Mouse (Mus musculus) kidney, embryonic 16.5 days (tissue): ENCODE data around the gene Gm14226. TPM values are rescaled to one million over a fixed set of nuclear protein-coding genes. Genes with fewer than 3 reads are reported as not detected.
"Not testable (repeated sequence)": the region's sequence is repeated elsewhere in the genome, so short reads cannot be mapped to it uniquely, and the experiment has no call there.

Experiments
- ATAC-seq: fragments of 200-750 bp; cut with Nextera tagmentation; 2 replicates; pipeline ENCODE4 v1.8.0; 2017; ENCODE audit warnings: moderate TSS enrichment; ENCODE audit not compliant: low FRiP score, low TSS enrichment
- H3K27ac ChIP-seq: fragments of 300-500 bp; sonication (generic); 2 replicates; pipeline ENCODE4 v1.5.1; 2014; ENCODE audit warnings: low read length
- H3K27me3 ChIP-seq: fragments of 300-500 bp; sonication (generic); 2 replicates; pipeline ENCODE4 v1.6.1; 2014; ENCODE audit warnings: low read length, control low read depth, mixed read lengths; ENCODE audit not compliant: insufficient read depth
- H3K36me3 ChIP-seq: fragments of 300-500 bp; sonication (generic); 2 replicates; pipeline ENCODE4 v1.6.1; 2014; ENCODE audit warnings: low read length, control low read depth, mixed read lengths; ENCODE audit not compliant: insufficient read depth
- H3K4me1 ChIP-seq: fragments of 300-500 bp; sonication (generic); 2 replicates; pipeline ENCODE4 v1.6.1; 2014; ENCODE audit warnings: low read length, control low read depth, mixed read lengths; ENCODE audit not compliant: insufficient read depth
- H3K4me2 ChIP-seq: fragments of 300-500 bp; sonication (generic); replicated peaks from 2 replicates; pipeline ENCODE4 v1.6.1; 2014; ENCODE audit warnings: low read depth, low read length
- H3K4me3 ChIP-seq: fragments of 300-500 bp; sonication (generic); 2 replicates; pipeline ENCODE4 v1.5.1; 2014; ENCODE audit warnings: mild to moderate bottlenecking, low read length
- H3K9ac ChIP-seq: fragments of 300-500 bp; sonication (generic); replicated peaks from 2 replicates; pipeline ENCODE4 v1.6.1; 2014; ENCODE audit warnings: low read length
- H3K9me3 ChIP-seq: fragments of 300-500 bp; sonication (generic); 2 replicates; pipeline ENCODE4 v1.6.1; 2016; ENCODE audit warnings: low read length, control low read depth
- WGBS: fragments of 180-500 bp; shearing (Covaris S2); extraction: QIAGEN DNeasy Blood & Tissue Kit; methylation state at CpG from one replicate; pipeline ENCODE4 v1.1.7; 2014; 5-methylcytosine and 5-hydroxymethylcytosine counted together
- polyA plus RNA-seq: library from polyadenylated mRNA; unstranded; fragments of >200 nt; fragmentation: Nextera tagmentation; extraction: Ambion mirVana; gene quantifications from 2 replicates; pipeline ENCODE4 v1.2.1, GENCODE M21; 2015

Gm14226 gene
- 1.9 and 2.1 TPM in 2 replicates for polyA plus RNA-seq

DNA sequence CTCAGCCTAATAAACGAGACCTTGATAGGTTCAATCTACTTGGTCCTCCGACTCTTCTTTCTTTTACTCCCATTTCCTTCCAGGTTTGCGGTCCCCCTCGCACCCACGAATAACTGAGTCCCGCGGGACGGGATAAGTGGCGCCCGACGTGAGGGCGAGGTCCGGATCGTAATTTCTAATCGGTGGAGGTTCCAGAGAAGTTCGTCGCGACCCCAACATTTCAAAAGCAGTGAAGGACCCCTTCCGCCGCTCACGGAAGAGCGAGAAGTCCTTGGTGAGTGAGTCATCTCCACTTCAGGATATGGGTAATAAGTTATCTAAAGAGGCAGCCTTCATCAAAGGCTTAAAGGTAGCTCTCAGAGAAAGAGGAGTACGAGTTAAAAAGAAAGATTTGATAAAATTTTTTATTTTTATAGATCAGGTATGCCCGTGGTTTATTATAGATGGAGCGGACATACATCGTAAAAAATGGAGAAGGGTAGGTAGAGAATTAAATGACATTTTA, at the start of gene Gm14226:
Gm14226 (plus strand) TSS at position 16 of the 505 bp plus-strand sequence.
- WGBS: under 1% methylated on average over 23 of the region's 26 CpGs
- not testable (repeated sequence) for H3K9me3 ChIP-seq, ATAC-seq, H3K27me3 ChIP-seq, H3K36me3 ChIP-seq, H3K4me1 ChIP-seq
- Histone ChIP-seq H3K4me3 (peak within 1 kb of the TSS; percentile 58), H3K27ac (peak within 1 kb of the TSS; percentile 83), H3K4me2 (peak within 1 kb of the TSS; percentile 97), H3K9ac (peak within 1 kb of the TSS; percentile 73)

DNA sequence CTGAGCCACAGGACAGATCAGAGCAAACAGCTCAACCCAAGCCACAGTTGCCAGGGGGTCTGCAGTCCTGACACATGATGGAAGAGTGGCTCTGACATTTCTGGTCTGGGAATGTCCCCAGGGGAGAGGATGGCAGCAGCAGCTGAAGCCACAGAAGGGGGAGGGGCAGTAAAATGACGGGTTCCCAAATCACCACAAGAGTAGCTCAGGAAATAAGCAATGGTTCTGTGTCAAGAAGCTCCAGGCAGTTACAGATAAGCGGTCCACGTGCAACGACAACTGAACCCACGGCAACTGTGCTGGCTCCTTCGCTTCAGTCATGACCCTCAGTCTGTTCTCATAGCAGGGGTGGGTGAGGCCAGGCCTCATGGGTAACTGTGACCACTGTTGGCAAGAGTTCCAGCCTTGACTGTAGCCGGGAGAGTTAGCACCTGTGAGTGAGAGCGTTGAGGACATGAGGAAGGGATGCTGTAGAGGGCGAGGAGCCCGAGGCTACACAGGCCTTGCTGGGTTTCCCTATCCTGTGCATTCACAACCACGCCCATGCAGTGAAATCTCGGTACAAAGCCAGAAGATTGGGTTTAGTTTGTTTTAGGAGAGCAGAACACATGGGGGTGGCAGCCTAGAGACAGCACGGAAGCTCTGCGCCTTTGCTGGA, 48.2 kb upstream of the Gm14226 start:
- H3K27me3 ChIP-seq, H3K9me3 ChIP-seq, H3K27ac ChIP-seq, H3K4me2 ChIP-seq, H3K9ac ChIP-seq, H3K36me3 ChIP-seq, ATAC-seq, H3K4me3 ChIP-seq, H3K4me1 ChIP-seq: not testable (repeated sequence)
- WGBS: 68% methylated on average over 14 of the region's 14 CpGs

DNA sequence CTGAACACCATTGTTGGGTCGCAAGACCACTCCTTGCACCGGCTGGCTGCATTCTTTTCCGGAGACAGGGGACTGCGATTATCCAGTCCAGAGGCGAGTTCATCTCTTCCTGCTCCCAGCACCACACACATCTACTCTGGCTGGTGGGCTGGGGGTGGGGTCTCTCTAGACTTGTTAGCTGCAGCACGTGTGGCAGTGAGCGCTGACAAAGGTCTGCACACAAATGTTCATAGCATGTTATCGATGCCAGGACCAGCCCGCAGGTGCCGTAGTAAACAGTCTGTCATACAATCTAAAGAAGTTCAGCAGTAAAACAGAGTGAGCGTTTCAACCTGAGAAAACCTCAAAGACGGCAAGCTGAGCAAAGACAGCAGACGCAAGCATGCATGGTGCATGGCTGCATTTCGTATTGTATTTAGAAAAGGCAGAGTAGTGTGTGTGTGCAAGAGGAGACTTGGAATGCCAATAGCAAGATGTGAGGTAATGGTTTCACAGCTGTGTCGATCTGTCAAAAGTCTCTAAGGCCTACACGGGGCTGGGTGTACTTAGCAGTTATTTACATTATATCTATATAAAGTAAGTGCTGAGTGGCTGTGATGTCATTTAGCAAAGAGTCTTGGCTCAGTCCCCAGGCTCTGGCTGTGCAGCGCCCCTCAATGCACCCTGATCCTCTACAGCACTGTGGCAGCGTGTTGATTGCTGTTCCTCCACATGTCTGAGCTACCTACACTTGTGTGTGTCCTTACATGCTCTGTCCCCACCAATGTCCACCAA, 46.0 kb upstream of the Gm14226 start:
- no peaks in the 10 kb centered on the region for H3K4me1 ChIP-seq
- H3K27me3 ChIP-seq: no peaks in the 10 kb centered on the region
- H3K9ac ChIP-seq: no peak overlapping the region
- no peak overlapping the region for H3K4me2 ChIP-seq
- no peaks in the 10 kb centered on the region for H3K36me3 ChIP-seq
- WGBS: 66% methylated on average over 18 of the region's 18 CpGs
- no peak for ATAC-seq
- H3K27ac ChIP-seq: no peak overlapping the region
- H3K9me3 ChIP-seq: no peaks in the 10 kb centered on the region
- no peak overlapping the region for H3K4me3 ChIP-seq

DNA sequence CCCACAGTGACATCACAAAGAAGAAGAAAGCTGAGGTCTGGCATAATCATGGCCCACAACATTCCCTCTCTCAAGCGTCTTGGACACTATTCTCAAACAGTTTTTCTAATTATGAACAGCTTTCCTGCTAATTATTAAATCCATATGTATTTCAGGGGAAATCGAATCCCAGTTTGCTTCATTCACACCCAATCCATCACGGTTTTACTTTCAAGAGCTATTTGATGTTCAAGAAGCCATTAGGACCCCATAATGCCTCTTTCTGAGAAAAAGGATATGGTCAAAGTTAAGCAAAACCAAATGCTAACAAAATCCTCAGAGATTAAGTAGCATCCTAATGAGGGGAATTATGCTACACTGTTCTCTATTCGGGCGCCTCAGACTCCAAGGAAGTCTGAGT, 45.1 kb upstream of the Gm14226 start:
- Histone ChIP-seq H3K4me3 (no peak overlapping the region), H3K4me2 (no peak overlapping the region), H3K36me3 (no peaks in the 10 kb centered on the region), H3K27me3 (no peaks in the 10 kb centered on the region), H3K9ac (no peak overlapping the region), H3K9me3 (no peaks in the 10 kb centered on the region), H3K4me1 (no peaks in the 10 kb centered on the region), H3K27ac (no peak overlapping the region)
- ATAC-seq: no peak
- WGBS: 90% methylated on average over 5 of the region's 5 CpGs

DNA sequence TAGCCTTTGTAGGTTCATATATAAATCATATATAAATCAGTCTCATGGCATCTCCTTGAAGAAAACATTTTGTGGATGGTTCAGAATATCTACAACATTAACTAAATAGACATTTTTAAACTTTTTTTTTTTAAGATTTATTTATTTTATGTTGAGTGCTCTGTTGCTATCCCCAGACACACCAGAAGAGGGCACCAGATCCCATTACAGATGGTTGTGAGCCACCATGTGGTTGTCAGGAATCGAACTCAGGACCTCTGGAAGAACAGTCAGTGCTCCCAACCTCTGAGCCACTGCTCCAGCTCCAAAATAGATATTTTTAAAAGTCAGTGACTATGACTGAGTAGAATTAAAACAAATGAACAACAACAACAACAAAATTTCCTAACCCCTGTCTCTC, 31.5 kb upstream of the Gm14226 start:
- Histone ChIP-seq H3K4me2 (no peak overlapping the region), H3K36me3 (no peaks in the 10 kb centered on the region), H3K9ac (no peak overlapping the region), H3K27ac (no peak overlapping the region), H3K9me3 (no peaks in the 10 kb centered on the region), H3K4me3 (no peak overlapping the region), H3K27me3 (no peaks in the 10 kb centered on the region), H3K4me1 (no peaks in the 10 kb centered on the region)
- no peak for ATAC-seq
- WGBS: 71% methylated on average over 1 of the region's 1 CpGs

DNA sequence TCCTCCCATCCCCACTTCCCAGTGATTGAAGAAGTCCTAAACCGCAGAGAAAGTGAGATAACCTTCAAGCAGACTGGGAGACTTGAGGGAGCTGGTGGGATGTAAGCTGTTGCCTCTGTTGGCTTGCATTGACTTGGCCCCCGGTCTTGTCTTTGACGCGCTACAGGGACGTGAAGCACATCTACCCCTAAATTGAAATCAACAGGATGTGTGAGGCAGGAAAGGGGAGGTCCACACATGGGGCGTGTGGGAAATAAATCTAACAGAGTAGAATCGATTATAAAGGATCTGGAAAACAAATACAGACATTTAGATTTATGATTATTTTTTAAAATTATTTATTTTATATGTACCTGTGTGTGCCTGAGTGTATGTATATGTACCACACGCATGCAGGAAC, 26.7 kb upstream of the Gm14226 start:
- ATAC-seq: no peak

DNA sequence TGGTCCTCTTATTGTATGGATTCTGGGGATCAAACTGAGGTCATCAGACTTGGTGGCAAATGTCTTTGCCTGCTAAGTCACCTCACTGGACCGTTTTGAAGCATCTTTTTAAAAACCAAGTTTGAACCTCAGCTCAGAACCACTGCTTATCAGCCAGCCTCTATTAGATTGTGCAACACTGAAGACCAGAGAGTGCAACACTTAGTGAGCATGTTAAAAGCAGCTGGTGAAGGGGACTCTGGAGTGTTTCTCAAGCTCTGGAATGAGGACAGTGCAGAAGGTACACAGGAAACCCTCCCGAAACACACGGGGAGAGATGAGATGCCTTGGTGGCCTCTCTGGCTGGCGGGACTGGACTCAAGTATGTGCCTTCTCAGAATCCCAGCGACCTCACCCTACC, 26.0 kb upstream of the Gm14226 start:
- no peaks in the 10 kb centered on the region for H3K4me1 ChIP-seq
- H3K9me3 ChIP-seq: no peaks in the 10 kb centered on the region
- H3K9ac ChIP-seq: no peak overlapping the region
- 95% methylated on average over 5 of the region's 5 CpGs for WGBS
- no peak for ATAC-seq
- no peak overlapping the region for H3K27ac ChIP-seq
- no peaks in the 10 kb centered on the region for H3K27me3 ChIP-seq
- H3K36me3 ChIP-seq: no peaks in the 10 kb centered on the region
- H3K4me3 ChIP-seq: no peak overlapping the region
- no peak overlapping the region for H3K4me2 ChIP-seq

More for the DNA sequence above, 26.7 kb upstream of the Gm14226 start:
- Histone ChIP-seq H3K9me3 (no peaks in the 10 kb centered on the region), H3K4me3 (no peak overlapping the region), H3K27ac (no peak overlapping the region), H3K4me2 (no peak overlapping the region), H3K9ac (no peak overlapping the region), H3K27me3 (no peaks in the 10 kb centered on the region), H3K36me3 (no peaks in the 10 kb centered on the region), H3K4me1 (no peaks in the 10 kb centered on the region)
- 76% methylated on average over 8 of the region's 8 CpGs for whole genome bisulfite sequencing

DNA sequence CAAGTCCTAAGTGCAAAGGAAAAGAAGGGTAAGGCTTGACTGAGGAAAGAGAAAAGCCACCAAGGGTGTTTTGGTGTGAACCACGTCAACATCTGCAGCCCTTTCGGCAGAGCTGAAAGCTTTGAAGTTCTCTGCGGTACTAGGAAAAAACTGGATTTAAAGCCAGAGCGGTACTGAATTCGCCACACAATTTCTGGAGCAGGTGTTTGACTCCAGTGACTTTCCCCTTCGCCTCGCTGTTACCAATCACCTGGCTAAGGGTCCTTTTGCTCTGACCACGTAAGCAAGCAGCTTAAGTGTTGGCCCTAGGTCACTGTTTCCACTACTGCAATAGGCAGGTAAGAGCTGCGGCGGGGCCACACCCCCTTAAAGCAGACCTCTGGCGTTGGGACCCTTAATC, 12.6 kb upstream of the Gm14226 start:
- ATAC-seq: no peak
- H3K27me3 ChIP-seq: no peaks in the 10 kb centered on the region
- H3K9me3 ChIP-seq: peaks cover 4% of the 10 kb centered on the region; the same call in 1 of the 2 replicates
- H3K36me3 ChIP-seq: no peaks in the 10 kb centered on the region
- H3K4me2 ChIP-seq: no peak overlapping the region
- 89% methylated on average over 11 of the region's 11 CpGs for WGBS
- H3K27ac ChIP-seq: no peak overlapping the region
- no peak overlapping the region for H3K4me3 ChIP-seq
- H3K4me1 ChIP-seq: no peaks in the 10 kb centered on the region
- H3K9ac ChIP-seq: no peak overlapping the region

DNA sequence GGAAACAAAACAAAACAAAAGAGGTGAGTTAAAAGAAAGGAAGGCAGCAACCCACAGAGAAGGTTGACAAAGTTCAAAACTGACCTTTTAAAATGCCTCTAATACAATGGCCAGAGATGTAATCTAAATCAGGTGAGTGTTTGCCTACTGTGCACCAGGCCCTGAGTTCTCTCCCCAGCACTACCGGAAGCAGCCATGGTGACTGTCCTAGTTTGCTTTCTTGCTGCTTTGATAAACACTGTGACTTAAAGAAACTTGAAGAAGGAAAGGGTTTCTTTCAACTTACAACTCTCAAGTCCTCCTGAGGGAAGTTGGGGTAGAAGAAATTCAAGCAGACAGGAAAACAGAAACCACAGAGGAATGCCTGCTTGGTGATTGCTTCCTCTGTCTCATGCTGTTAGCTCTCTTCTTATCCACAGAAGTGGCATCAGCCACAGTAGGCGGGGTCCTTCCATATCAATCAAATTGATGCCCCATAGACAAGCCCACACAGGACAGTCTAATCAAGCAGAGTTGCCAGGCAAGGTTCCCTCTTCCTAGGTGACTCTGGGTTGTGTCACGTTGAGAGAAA, 6.9 kb upstream of the Gm14226 start:
- Histone ChIP-seq H3K4me1 (no peaks in the 10 kb centered on the region), H3K9ac (no peak overlapping the region), H3K4me2 (no peak overlapping the region), H3K4me3 (no peak overlapping the region), H3K9me3 (peaks cover 3% of the 10 kb centered on the region; the same call in 1 of the 2 replicates), H3K27ac (no peak overlapping the region), H3K27me3 (no peaks in the 10 kb centered on the region), H3K36me3 (no peaks in the 10 kb centered on the region)
- no peak for ATAC-seq
- WGBS: 53% methylated on average over 3 of the region's 3 CpGs

DNA sequence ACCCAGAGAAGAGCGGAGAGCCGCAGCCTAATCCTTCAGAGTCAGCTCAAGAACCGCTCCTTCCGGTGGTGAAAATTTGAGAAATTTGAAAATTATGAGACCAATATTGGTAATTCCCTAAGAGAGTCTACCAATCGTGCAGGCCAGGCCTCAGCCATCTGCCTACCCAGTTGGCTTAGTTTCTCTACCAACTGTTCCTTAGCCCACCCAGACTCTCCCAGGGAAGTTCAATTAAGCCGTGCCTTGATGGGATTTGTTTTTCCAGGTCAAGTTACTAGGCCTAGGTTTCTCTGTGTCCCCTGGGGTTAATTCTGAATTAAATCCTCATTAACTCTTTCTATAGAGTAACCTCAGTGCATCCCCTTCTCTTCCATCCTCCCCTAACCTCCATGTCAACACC, 5.1 kb upstream of the Gm14226 start:
- no peaks in the 10 kb centered on the region for H3K9me3 ChIP-seq
- H3K4me3 ChIP-seq: no peak overlapping the region
- WGBS: 80% methylated on average over 6 of the region's 6 CpGs
- H3K27me3 ChIP-seq: no peaks in the 10 kb centered on the region
- no peak overlapping the region for H3K9ac ChIP-seq
- H3K4me1 ChIP-seq: no peaks in the 10 kb centered on the region
- no peak overlapping the region for H3K27ac ChIP-seq
- ATAC-seq: no peak
- H3K36me3 ChIP-seq: no peaks in the 10 kb centered on the region
- H3K4me2 ChIP-seq: no peak overlapping the region
